Mouse (Mus musculus) heart, embryonic 11.5 days (tissue): ENCODE results near the gene Vps11. TPM values are rescaled to one million over a fixed set of nuclear protein-coding genes. Genes with fewer than 3 reads are reported as not detected.

Source experiments
- ATAC-seq: fragments of 200-750 bp; cut with Nextera tagmentation; replicated peaks from 2 replicates; pipeline ENCODE4 v1.8.0; 2017; ENCODE audit warnings: moderate library complexity; ENCODE audit not compliant: insufficient number of reproducible peaks, low FRiP score, low TSS enrichment
- H3K27ac ChIP-seq: fragments of 300-500 bp; sonication (generic); 2 replicates; pipeline ENCODE4 v1.5.1; 2014; ENCODE audit warnings: mild to moderate bottlenecking, low read depth, low read length
- H3K27me3 ChIP-seq: fragments of 300-500 bp; sonication (generic); 2 replicates; pipeline ENCODE4 v1.6.1; 2014; ENCODE audit warnings: mild to moderate bottlenecking, low read length, mixed read lengths; ENCODE audit not compliant: control insufficient read depth, insufficient read depth
- H3K36me3 ChIP-seq: fragments of 300-500 bp; sonication (generic); 2 replicates; pipeline ENCODE4 v1.6.1; 2014; ENCODE audit warnings: mild to moderate bottlenecking, low read length, moderate library complexity, mixed read lengths; ENCODE audit not compliant: control insufficient read depth, insufficient read depth
- H3K4me1 ChIP-seq: fragments of 300-500 bp; sonication (generic); 2 replicates; pipeline ENCODE4 v1.6.1; 2014; ENCODE audit warnings: low read length; ENCODE audit not compliant: control insufficient read depth, insufficient read depth
- H3K4me2 ChIP-seq: fragments of 300-500 bp; sonication (generic); 2 replicates; pipeline ENCODE4 v1.6.1; 2014; ENCODE audit warnings: mild to moderate bottlenecking, moderate library complexity
- H3K4me3 ChIP-seq: fragments of 300-500 bp; sonication (generic); 2 replicates; pipeline ENCODE4 v1.5.1; 2014; ENCODE audit warnings: low read depth, low read length
- H3K9ac ChIP-seq: fragments of 300-500 bp; sonication (generic); 2 replicates; pipeline ENCODE4 v1.6.1; 2014; ENCODE audit warnings: mild to moderate bottlenecking, low read depth, low read length, moderate library complexity
- H3K9me3 ChIP-seq: fragments of 300-500 bp; sonication (generic); replicated peaks from 2 replicates; pipeline ENCODE4 v1.6.1; 2016; ENCODE audit warnings: low read length; ENCODE audit not compliant: control insufficient read depth
- WGBS: fragments of 180-500 bp; shearing (Covaris S2); extraction: QIAGEN DNeasy Blood & Tissue Kit; methylation state at CpG from one replicate; pipeline ENCODE4 v1.1.7; 2014; ENCODE audit not compliant: insufficient replicate concordance; 5-methylcytosine and 5-hydroxymethylcytosine counted together
- polyA plus RNA-seq: library from polyadenylated mRNA; unstranded; fragments of >200 nt; fragmentation: Nextera tagmentation; extraction: Ambion mirVana; gene quantifications from 2 replicates; pipeline ENCODE4 v1.2.1, GENCODE M21; 2014

Vps11 gene
- polyA plus RNA-seq, 1 experiment from 2014 or later = 15.1 TPM

GRCm38 (mm10) chr9:44357207-44357606 is 4.3 kb downstream of the Vps11 start:
- H3K9me3 ChIP-seq = no peaks in the 10 kb centered on the region
- no peak overlapping the region for H3K4me3 ChIP-seq
- H3K36me3 ChIP-seq = peaks cover 39% of the 10 kb centered on the region
- H3K27me3 ChIP-seq = no peaks in the 10 kb centered on the region
- H3K27ac ChIP-seq = no peak overlapping the region
- WGBS = 72% methylated on average over 4 of the region's 4 CpGs
- H3K4me2 ChIP-seq = no peak overlapping the region
- no peak for ATAC-seq
- 0 out of 2 replicates have a peak, but pooled peaks cover 4% of the 10 kb centered on the region for H3K4me1 ChIP-seq
- H3K9ac ChIP-seq = no peak overlapping the region

GRCm38 (mm10) chr9:44353142-44353541 is 8.3 kb downstream of the Vps11 start:
- Histone ChIP-seq H3K9ac (no peak overlapping the region), H3K4me1 (no peaks in the 10 kb centered on the region), H3K27ac (no peak overlapping the region), H3K9me3 (no peaks in the 10 kb centered on the region), H3K36me3 (peaks cover 60% of the 10 kb centered on the region), H3K4me2 (no peak overlapping the region), H3K4me3 (no peak overlapping the region), H3K27me3 (no peaks in the 10 kb centered on the region)
- no peak for ATAC-seq
- 89% methylated on average over 6 of the region's 6 CpGs for WGBS

- Histone ChIP-seq H3K27me3 (no peaks in the 10 kb centered on the region), H3K36me3 (peaks cover 61% of the 10 kb centered on the region), H3K4me2 (no peak overlapping the region), H3K4me3 (no peak overlapping the region), H3K9ac (no peak overlapping the region), H3K4me1 (no peaks in the 10 kb centered on the region), H3K9me3 (no peaks in the 10 kb centered on the region), H3K27ac (no peak overlapping the region)
- WGBS = 87% methylated on average over 10 of the region's 10 CpGs
- no peak for ATAC-seq
Observed at GRCm38 (mm10) chr9:44352337-44352736, 9.1 kb downstream of the Vps11 start.

- H3K4me2 ChIP-seq = no peak overlapping the region
- 91% methylated on average over 4 of the region's 4 CpGs for WGBS
- peaks cover 62% of the 10 kb centered on the region for H3K36me3 ChIP-seq
- H3K27me3 ChIP-seq = no peaks in the 10 kb centered on the region
- no peak overlapping the region for H3K4me3 ChIP-seq
- no peaks in the 10 kb centered on the region for H3K9me3 ChIP-seq
- H3K27ac ChIP-seq = no peak overlapping the region
- no peak overlapping the region for H3K9ac ChIP-seq
- ATAC-seq = no peak
- no peaks in the 10 kb centered on the region for H3K4me1 ChIP-seq
Observed at GRCm38 (mm10) chr9:44351396-44351795, 10.1 kb downstream of the Vps11 start.

GRCm38 (mm10) chr9:44348546-44348945 is 12.9 kb downstream of the Vps11 start:
- H3K9me3 ChIP-seq = no peaks in the 10 kb centered on the region
- no peaks in the 10 kb centered on the region for H3K4me1 ChIP-seq
- no peak overlapping the region for H3K27ac ChIP-seq
- ATAC-seq = no peak
- H3K27me3 ChIP-seq = no peaks in the 10 kb centered on the region
- no peak overlapping the region for H3K4me2 ChIP-seq
- H3K9ac ChIP-seq = no peak overlapping the region
- peaks cover 44% of the 10 kb centered on the region for H3K36me3 ChIP-seq
- 95% methylated on average over 4 of the region's 4 CpGs for WGBS
- H3K4me3 ChIP-seq = no peak overlapping the region

GRCm38 (mm10) chr9:44347621-44348020 is 13.8 kb downstream of the Vps11 start:
- Histone ChIP-seq H3K27ac (no peak overlapping the region), H3K9me3 (no peaks in the 10 kb centered on the region), H3K4me3 (no peak overlapping the region), H3K36me3 (peaks cover 37% of the 10 kb centered on the region), H3K4me1 (peaks cover 7% of the 10 kb centered on the region), H3K27me3 (no peaks in the 10 kb centered on the region), H3K9ac (no peak overlapping the region), H3K4me2 (no peak overlapping the region)
- ATAC-seq = no peak
- WGBS = 85% methylated on average over 4 of the region's 4 CpGs

- Histone ChIP-seq H3K9me3 (no peaks in the 10 kb centered on the region), H3K9ac (no peak overlapping the region), H3K4me3 (no peak overlapping the region), H3K27me3 (no peaks in the 10 kb centered on the region), H3K36me3 (peaks cover 37% of the 10 kb centered on the region), H3K4me2 (no peak overlapping the region), H3K4me1 (peaks cover 12% of the 10 kb centered on the region), H3K27ac (no peak overlapping the region)
- WGBS = 91% methylated on average over 9 of the region's 9 CpGs
- ATAC-seq = no peak
Observed at GRCm38 (mm10) chr9:44347166-44347565, 14.3 kb downstream of the Vps11 start.

- Histone ChIP-seq H3K9ac (no peak overlapping the region), H3K4me3 (no peak overlapping the region), H3K27ac (no peak overlapping the region), H3K4me2 (no peak overlapping the region), H3K4me1 (peaks cover 16% of the 10 kb centered on the region), H3K9me3 (no peaks in the 10 kb centered on the region), H3K36me3 (peaks cover 28% of the 10 kb centered on the region), H3K27me3 (no peaks in the 10 kb centered on the region)
- ATAC-seq = no peak
- WGBS = 86% methylated on average over 6 of the region's 6 CpGs
Observed at GRCm38 (mm10) chr9:44345570-44346433, 15.7 kb downstream of the Vps11 start.
